Mouse (Mus musculus) forebrain, embryonic 14.5 days (tissue): ENCODE data around the gene Hist1h2af. TPM values are rescaled to one million over a fixed set of nuclear protein-coding genes. Genes with fewer than 3 reads are reported as not detected.
A peak's percentile ranks its signal among the peaks of the same experiment; 100 is the strongest.

Experiments used
- ATAC-seq: fragments of 200-750 bp; cut with Nextera tagmentation; 2 replicates; pipeline ENCODE4 v1.8.0; 2017; ENCODE audit warnings: mild to moderate bottlenecking, moderate library complexity
- DNase-seq: peaks from one replicate; pipeline ENCODE4 v3.0.0-alpha.2; 2015; ENCODE audit warnings: low spot score
- H3K27ac ChIP-seq: fragments of 300-500 bp; sonication (generic); 2 replicates; pipeline ENCODE4 v1.5.1; 2014; ENCODE audit warnings: low read depth, mild to moderate bottlenecking, control low read depth, low read length, moderate library complexity
- H3K27me3 ChIP-seq: fragments of 300-500 bp; sonication (generic); replicated peaks from 2 replicates; pipeline ENCODE4 v1.6.1; 2014; ENCODE audit warnings: low read length, control low read depth, mixed read lengths; ENCODE audit not compliant: control insufficient read depth, insufficient read depth
- H3K36me3 ChIP-seq: fragments of 300-500 bp; sonication (generic); 2 replicates; pipeline ENCODE4 v1.6.1; 2014; ENCODE audit warnings: low read length, control low read depth; ENCODE audit not compliant: control insufficient read depth, insufficient read depth
- H3K4me1 ChIP-seq: fragments of 300-500 bp; sonication (generic); 2 replicates; pipeline ENCODE4 v1.6.1; 2014; ENCODE audit warnings: antibody characterized with exemption, low read length, control low read depth; ENCODE audit not compliant: control insufficient read depth, insufficient read depth
- H3K4me2 ChIP-seq: fragments of 300-500 bp; sonication (generic); 2 replicates; pipeline ENCODE4 v1.6.1; 2014; ENCODE audit warnings: mild to moderate bottlenecking, control low read depth, low read length
- H3K4me3 ChIP-seq: fragments of 300-500 bp; sonication (generic); 2 replicates; pipeline ENCODE4 v1.5.1; 2014; ENCODE audit warnings: low read depth, low read length, control low read depth
- H3K9ac ChIP-seq: fragments of 300-500 bp; sonication (generic); 2 replicates; pipeline ENCODE4 v1.6.1; 2014; ENCODE audit warnings: mild to moderate bottlenecking, low read length, control low read depth, moderate library complexity
- H3K9me3 ChIP-seq: fragments of 300-500 bp; sonication (generic); replicated peaks from 2 replicates; pipeline ENCODE4 v1.6.1; 2016; ENCODE audit warnings: low read length, control low read depth, mixed read lengths; ENCODE audit not compliant: control insufficient read depth
- WGBS: fragments of 180-500 bp; shearing (Covaris S2); extraction: QIAGEN DNeasy Blood & Tissue Kit; methylation state at CpG from one replicate; pipeline ENCODE4 v1.1.7; 2014; 5-methylcytosine and 5-hydroxymethylcytosine counted together
- polyA plus RNA-seq: library from polyadenylated mRNA; unstranded; fragments of >200 nt; fragmentation: Nextera tagmentation; extraction: Ambion mirVana; gene quantifications from 2 replicates; pipeline ENCODE4 v1.2.1, GENCODE M21; 2014

The Hist1h2af gene
- polyA plus RNA-seq, 1 experiment from 2014 or later: 4.4 TPM

- Histone ChIP-seq H3K4me3 (0 out of 2 replicates have a peak overlapping the region, but pooled peaks have one; percentile 1), H3K9ac (no peak overlapping the region), H3K4me2 (peak overlapping the region; percentile 35), H3K4me1 (peaks cover 9% of the 10 kb centered on the region), H3K36me3 (no peaks in the 10 kb centered on the region), H3K27ac (no peak overlapping the region), H3K9me3 (no peaks in the 10 kb centered on the region), H3K27me3 (no peaks in the 10 kb centered on the region)
- no peak for ATAC-seq
- WGBS: 6% methylated on average over 13 of the region's 13 CpGs
- DNase-seq: peak; percentile 46
These were observed 27.4 kb upstream of the Hist1h2af start for GRCm38 (mm10) chr13:23506351-23506750.

- H3K9me3 ChIP-seq: no peaks in the 10 kb centered on the region
- WGBS: 22% methylated on average over 14 of the region's 14 CpGs
- DNase-seq (no peak), ATAC-seq (no peak)
- no peaks in the 10 kb centered on the region for H3K27me3 ChIP-seq
- peaks cover 9% of the 10 kb centered on the region for H3K4me1 ChIP-seq
- no peak overlapping the region for H3K27ac ChIP-seq
- no peak overlapping the region for H3K4me3 ChIP-seq
- H3K4me2 ChIP-seq: no peak overlapping the region
- H3K9ac ChIP-seq: no peak overlapping the region
- H3K36me3 ChIP-seq: no peaks in the 10 kb centered on the region
These were observed 26.7 kb upstream of the Hist1h2af start for GRCm38 (mm10) chr13:23506819-23507515.

DNA sequence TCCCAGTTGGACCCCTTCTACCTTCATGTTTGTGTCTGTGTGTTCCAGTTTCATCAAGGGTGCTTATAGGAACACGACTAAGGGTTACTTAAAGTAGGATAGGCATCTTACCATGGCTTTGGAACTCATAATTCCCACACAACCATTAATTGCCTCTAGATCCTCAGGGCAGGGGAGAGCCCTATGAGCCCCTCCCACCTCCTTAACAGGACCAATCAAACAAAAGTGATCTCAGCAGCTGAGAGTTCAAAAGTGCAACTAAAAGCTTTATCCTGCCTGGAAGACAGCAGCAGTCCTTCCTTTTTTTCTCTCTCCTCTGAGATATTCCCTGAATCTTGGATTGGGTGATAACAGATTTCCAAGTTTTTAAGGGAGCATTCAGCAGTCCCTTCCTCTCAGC is 23.6 kb upstream of the Hist1h2af start:
- no peaks in the 10 kb centered on the region for H3K36me3 ChIP-seq
- H3K4me3 ChIP-seq: no peak overlapping the region
- no peak for DNase-seq
- ATAC-seq: no peak
- no peak overlapping the region for H3K4me2 ChIP-seq
- H3K27me3 ChIP-seq: no peaks in the 10 kb centered on the region
- H3K4me1 ChIP-seq: peaks cover 8% of the 10 kb centered on the region
- no peak overlapping the region for H3K9ac ChIP-seq
- H3K27ac ChIP-seq: no peak overlapping the region
- no peaks in the 10 kb centered on the region for H3K9me3 ChIP-seq
- WGBS: 33% methylated on average over 1 of the region's 1 CpGs

DNA sequence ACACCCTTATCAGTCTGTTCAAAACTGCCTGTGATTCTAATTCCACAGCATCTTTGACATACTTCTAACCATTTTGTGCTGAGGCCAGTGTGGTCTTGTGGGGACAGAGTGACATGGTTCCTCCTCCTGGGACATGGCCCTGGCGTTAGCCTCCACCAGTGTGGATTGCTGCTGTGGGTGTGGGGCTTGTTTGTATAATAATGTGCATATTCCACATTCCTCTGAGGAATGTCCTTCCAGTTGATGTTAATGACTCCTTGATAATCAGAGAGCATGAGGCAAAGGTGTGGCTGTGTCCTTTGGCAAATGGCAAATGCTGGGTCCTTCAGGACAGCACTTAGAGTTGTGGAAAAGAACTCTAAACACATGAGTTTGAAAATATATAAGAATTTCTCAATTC is 20.2 kb upstream of the Hist1h2af start:
- Histone ChIP-seq H3K4me3 (no peak overlapping the region), H3K27ac (no peak overlapping the region), H3K36me3 (no peaks in the 10 kb centered on the region), H3K9me3 (no peaks in the 10 kb centered on the region), H3K27me3 (no peaks in the 10 kb centered on the region), H3K9ac (no peak overlapping the region), H3K4me1 (no peaks in the 10 kb centered on the region), H3K4me2 (no peak overlapping the region)
- 89% methylated on average over 1 of the region's 1 CpGs for WGBS
- DNase-seq (no peak), ATAC-seq (no peak)

GRCm38 (mm10) chr13:23515281-23515680 is 18.4 kb upstream of the Hist1h2af start:
- Histone ChIP-seq H3K4me2 (no peak overlapping the region), H3K9ac (no peak overlapping the region), H3K27ac (no peak overlapping the region), H3K27me3 (no peaks in the 10 kb centered on the region), H3K4me3 (no peak overlapping the region), H3K36me3 (no peaks in the 10 kb centered on the region), H3K9me3 (no peaks in the 10 kb centered on the region), H3K4me1 (no peaks in the 10 kb centered on the region)
- ATAC-seq (no peak), DNase-seq (no peak)
- WGBS: 77% methylated on average over 5 of the region's 5 CpGs

- Histone ChIP-seq H3K4me3 (peak overlapping the region; percentile 43), H3K9ac (peak overlapping the region; percentile 46; the same call in 1 of the 2 replicates), H3K4me1 (no peaks in the 10 kb centered on the region), H3K27me3 (no peaks in the 10 kb centered on the region), H3K4me2 (peak overlapping the region; percentile 78), H3K27ac (no peak overlapping the region), H3K36me3 (no peaks in the 10 kb centered on the region), H3K9me3 (no peaks in the 10 kb centered on the region)
- ATAC-seq (no peak), DNase-seq (no peak)
- WGBS: 55% methylated on average over 15 of the region's 15 CpGs
These were observed 17.7 kb upstream of the Hist1h2af start for GRCm38 (mm10) chr13:23515826-23516620.

DNA sequence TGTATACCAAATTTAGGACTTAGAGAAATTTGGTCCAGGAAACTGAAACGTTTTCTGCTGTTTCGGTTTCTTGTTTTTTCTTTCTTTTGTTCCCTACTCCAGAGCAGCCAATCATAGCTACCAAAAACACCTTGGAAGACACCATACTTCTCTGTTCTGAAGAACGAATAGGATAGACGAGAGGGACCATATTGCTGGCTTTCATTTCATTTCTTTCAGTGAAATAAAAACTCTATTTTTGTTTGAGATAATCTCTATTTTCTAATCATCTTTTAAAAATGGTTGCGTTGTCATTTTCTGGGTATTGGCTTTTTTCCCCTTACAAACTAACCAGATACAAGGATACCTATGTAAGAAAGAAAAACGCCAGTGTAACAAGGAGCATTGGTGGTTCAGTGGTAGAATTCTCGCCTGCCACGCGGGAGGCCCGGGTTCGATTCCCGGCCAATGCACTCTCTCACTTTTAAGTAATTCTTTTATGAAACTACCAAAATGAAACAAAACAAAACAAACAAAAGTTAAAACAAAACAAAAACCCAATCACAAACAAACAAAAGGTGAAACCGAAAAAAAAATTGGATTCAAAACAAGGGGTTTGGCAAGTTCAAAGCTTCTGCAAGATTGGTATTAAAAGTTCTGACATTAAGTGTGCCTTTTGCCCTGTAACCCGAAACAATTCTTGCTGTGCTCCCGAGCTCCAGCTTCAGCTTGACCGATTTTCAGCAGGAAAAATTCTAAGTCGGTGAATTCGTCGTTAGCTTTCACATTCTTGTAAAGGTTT is 16.7 kb upstream of the Hist1h2af start:
- Histone ChIP-seq H3K36me3 (no peaks in the 10 kb centered on the region), H3K27me3 (no peaks in the 10 kb centered on the region), H3K4me3 (peak overlapping the region; percentile 43), H3K4me1 (no peaks in the 10 kb centered on the region), H3K4me2 (peak overlapping the region; percentile 78), H3K9ac (peak overlapping the region; percentile 49; the same call in 1 of the 2 replicates), H3K27ac (no peak overlapping the region), H3K9me3 (no peaks in the 10 kb centered on the region)
- WGBS: under 1% methylated on average over 19 of the region's 19 CpGs
- ATAC-seq (peak; percentile 73), DNase-seq (peak; percentile 89)

- H3K4me2 ChIP-seq: peak overlapping the region; percentile 78
- H3K9me3 ChIP-seq: no peaks in the 10 kb centered on the region
- H3K27ac ChIP-seq: no peak overlapping the region
- under 1% methylated on average over 27 of the region's 27 CpGs for WGBS
- peak overlapping the region; percentile 43 for H3K4me3 ChIP-seq
- H3K27me3 ChIP-seq: no peaks in the 10 kb centered on the region
- H3K9ac ChIP-seq: peak overlapping the region; percentile 49; the same call in 1 of the 2 replicates
- DNase-seq (peak; percentile 91), ATAC-seq (peak; percentile 91)
- no peaks in the 10 kb centered on the region for H3K4me1 ChIP-seq
- H3K36me3 ChIP-seq: no peaks in the 10 kb centered on the region
These were observed 16.0 kb upstream of the Hist1h2af start for GRCm38 (mm10) chr13:23517603-23518294.
